22 mouse cellular contexts compared by ENCODE assay signal in the genomic region with DNA sequence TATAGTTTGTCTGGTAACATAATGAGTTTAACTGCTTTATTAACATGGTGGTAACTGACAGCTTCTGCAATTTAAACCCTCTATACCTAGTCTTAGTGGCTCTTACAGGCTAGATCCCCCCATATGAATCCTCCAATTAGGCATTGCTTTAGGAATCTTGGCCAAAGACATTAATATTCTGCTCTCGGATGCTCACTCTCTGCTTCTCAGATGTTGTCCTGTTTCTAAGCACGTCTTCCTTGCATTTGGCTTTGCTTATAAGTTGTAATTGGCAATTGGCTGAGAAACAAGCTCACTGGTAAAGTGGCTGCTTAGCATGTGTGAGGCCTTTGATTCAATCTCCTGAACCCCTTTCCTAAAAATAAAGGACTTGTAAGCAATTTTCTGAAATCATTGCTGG.
"Had no signal": no experiment of that assay in that cellular context is flagged by ENCODE, and none has a peak within 500 bp of the region (broad histone marks: within the 10 kb centered on the region; RNA-seq: fewer than 3 reads in every experiment).

No protein-coding gene starts in this region.

- H3K4me3 ChIP-seq: kidney, embryonic 15.5 days; limb, embryonic 10.5 days; limb, embryonic 13.5 days; liver, embryonic 12.5 days; liver, embryonic 15.5 days; lung, embryonic 15.5 days; megakaryocyte, embryonic 14.5 days; midbrain, embryonic 10.5 days; neural tube, embryonic 12.5 days; neural tube, embryonic 15.5 days; stomach, embryonic 15.5 days had no signal

- DNase-seq: kidney, postnatal 10 days; kidney, postnatal 36 days; liver; lung, adult 18-20 months; lung, postnatal 10 days; lung, postnatal 36 days; midbrain, embryonic 14.5 days; right cerebral cortex, adult 18-20 months; right cerebral cortex, postnatal 14 days; right cerebral cortex, postnatal 4 days; thymus, postnatal 25 days had no signal

- H3K9ac ChIP-seq: kidney, embryonic 15.5 days; limb, embryonic 13.5 days; liver, embryonic 12.5 days; liver, embryonic 15.5 days; lung, embryonic 15.5 days; neural tube, embryonic 12.5 days; neural tube, embryonic 15.5 days; stomach, embryonic 15.5 days had no signal

- H3K27ac ChIP-seq: kidney, embryonic 15.5 days; limb, embryonic 10.5 days; limb, embryonic 13.5 days; liver, embryonic 12.5 days; liver, embryonic 15.5 days; lung, embryonic 15.5 days; midbrain, embryonic 10.5 days; neural tube, embryonic 12.5 days; neural tube, embryonic 15.5 days; stomach, embryonic 15.5 days had no signal

- ATAC-seq: liver, embryonic 12.5 days had no signal

- H3K4me1 ChIP-seq: kidney, embryonic 15.5 days; limb, embryonic 10.5 days; limb, embryonic 13.5 days; liver, embryonic 12.5 days; liver, embryonic 15.5 days; lung, embryonic 15.5 days; megakaryocyte, embryonic 14.5 days; midbrain, embryonic 10.5 days; neural tube, embryonic 12.5 days; neural tube, embryonic 15.5 days; stomach, embryonic 15.5 days had no signal

- H3K27me3 ChIP-seq: kidney, embryonic 15.5 days; limb, embryonic 13.5 days; liver, embryonic 12.5 days; liver, embryonic 15.5 days; lung, embryonic 15.5 days; megakaryocyte, embryonic 14.5 days; neural tube, embryonic 12.5 days; neural tube, embryonic 15.5 days; stomach, embryonic 15.5 days had no signal

- H3K4me2 ChIP-seq: kidney, embryonic 15.5 days; limb, embryonic 13.5 days; liver, embryonic 12.5 days; liver, embryonic 15.5 days; lung, embryonic 15.5 days; neural tube, embryonic 12.5 days; neural tube, embryonic 15.5 days; stomach, embryonic 15.5 days had no signal

- H3K36me3 ChIP-seq: kidney, embryonic 15.5 days; limb, embryonic 10.5 days; limb, embryonic 13.5 days; liver, embryonic 12.5 days; liver, embryonic 15.5 days; lung, embryonic 15.5 days; midbrain, embryonic 10.5 days; neural tube, embryonic 12.5 days; neural tube, embryonic 15.5 days; stomach, embryonic 15.5 days had no signal

- H3K9me3 ChIP-seq: kidney, embryonic 15.5 days; limb, embryonic 10.5 days; limb, embryonic 13.5 days; liver, embryonic 12.5 days; liver, embryonic 15.5 days; lung, embryonic 15.5 days; megakaryocyte, embryonic 14.5 days; midbrain, embryonic 10.5 days; neural tube, embryonic 12.5 days; neural tube, embryonic 15.5 days; stomach, embryonic 15.5 days had no signal
